Mouse (Mus musculus) midbrain, embryonic 11.5 days (tissue): Measurements from ENCODE around the gene Syngap1. TPM values are rescaled to one million over a fixed set of nuclear protein-coding genes. Genes with fewer than 3 reads are reported as not detected.
"Not testable (repeated sequence)": the region's sequence is repeated elsewhere in the genome, so short reads cannot be mapped to it uniquely, and the experiment has no call there.

Source experiments
- ATAC-seq: fragments of 200-750 bp; cut with Nextera tagmentation; 2 replicates; pipeline ENCODE4 v1.8.0; 2017; ENCODE audit warnings: moderate TSS enrichment, moderate library complexity; ENCODE audit not compliant: low FRiP score
- DNase-seq: peaks from one replicate; pipeline ENCODE4 v3.0.0; 2015; ENCODE audit warnings: low spot score; ENCODE audit errors: missing footprints
- H3K27ac ChIP-seq: fragments of 300-500 bp; sonication (generic); 2 replicates; pipeline ENCODE4 v1.5.1; 2014; ENCODE audit warnings: low read depth, low read length
- H3K27me3 ChIP-seq: fragments of 300-500 bp; sonication (generic); 2 replicates; pipeline ENCODE4 v1.6.1; 2014; ENCODE audit warnings: mild to moderate bottlenecking, low read length, moderate library complexity, mixed read lengths; ENCODE audit not compliant: control insufficient read depth, insufficient read depth
- H3K36me3 ChIP-seq: fragments of 300-500 bp; sonication (generic); 2 replicates; pipeline ENCODE4 v1.6.1; 2014; ENCODE audit warnings: mild to moderate bottlenecking, low read length, moderate library complexity, mixed read lengths; ENCODE audit not compliant: control insufficient read depth, insufficient read depth
- H3K4me1 ChIP-seq: fragments of 300-500 bp; sonication (generic); 2 replicates; pipeline ENCODE4 v1.6.1; 2014; ENCODE audit warnings: low read length; ENCODE audit not compliant: control insufficient read depth, insufficient read depth
- H3K4me2 ChIP-seq: fragments of 300-500 bp; sonication (generic); 2 replicates; pipeline ENCODE4 v1.6.1; 2014; ENCODE audit warnings: mild to moderate bottlenecking, moderate library complexity
- H3K4me3 ChIP-seq: fragments of 300-500 bp; sonication (generic); 2 replicates; pipeline ENCODE4 v1.5.1; 2014; ENCODE audit warnings: low read depth, low read length
- H3K9ac ChIP-seq: fragments of 300-500 bp; sonication (generic); 2 replicates; pipeline ENCODE4 v1.6.1; 2014; ENCODE audit warnings: low read length
- H3K9me3 ChIP-seq: fragments of 300-500 bp; sonication (generic); 2 replicates; pipeline ENCODE4 v1.6.1; 2016; ENCODE audit warnings: low read length; ENCODE audit not compliant: control insufficient read depth
- WGBS: fragments of 180-500 bp; shearing (Covaris S2); extraction: QIAGEN DNeasy Blood & Tissue Kit; methylation state at CpG from one replicate; pipeline ENCODE4 v1.1.7; 2014; 5-methylcytosine and 5-hydroxymethylcytosine counted together
- polyA plus RNA-seq: library from polyadenylated mRNA; unstranded; fragments of >200 nt; fragmentation: Nextera tagmentation; extraction: Ambion mirVana; gene quantifications from 2 replicates; pipeline ENCODE4 v1.2.1, GENCODE M21; 2014

The Syngap1 gene
- polyA plus RNA-seq, 1 experiment from 2014 or later = 2.3 TPM

- DNase-seq = peak; percentile 100
- Histone ChIP-seq H3K9ac (peak within 1 kb of the TSS; percentile 75), H3K36me3 (no peaks in the 10 kb centered on the region; the same call in 1 of the 2 replicates), H3K9me3 (no peaks in the 10 kb centered on the region), H3K27me3 (no peaks in the 10 kb centered on the region), H3K4me1 (peaks cover 6% of the 10 kb centered on the region; the same call in 1 of the 2 replicates), H3K4me2 (peak within 1 kb of the TSS; percentile 48), H3K4me3 (peak within 1 kb of the TSS; percentile 65), H3K27ac (no peak within 1 kb of the TSS)
- under 1% methylated on average over 67 of the region's 72 CpGs for WGBS
- peak; percentile 99 for ATAC-seq
Measured at GRCm38 (mm10) chr17:26916711-26917482, 24.2 kb upstream of the Syngap1 start, which contains the start of gene Kifc5b. TSS of gene Kifc5b (plus strand) at chr17:26917091.

- not testable (repeated sequence) for H3K27me3 ChIP-seq, ATAC-seq, H3K36me3 ChIP-seq, H3K27ac ChIP-seq, H3K9me3 ChIP-seq, H3K4me1 ChIP-seq
- 4% methylated on average over 12 of the region's 12 CpGs for WGBS
- H3K4me3 ChIP-seq = peak overlapping the region; percentile 65
- peak overlapping the region; percentile 75 for H3K9ac ChIP-seq
- DNase-seq = peak; percentile 83
- peak overlapping the region; percentile 48 for H3K4me2 ChIP-seq
Measured at GRCm38 (mm10) chr17:26917560-26917959, 23.5 kb upstream of the Syngap1 start.

GRCm38 (mm10) chr17:26918343-26918742, 22.7 kb upstream of the Syngap1 start:
- ATAC-seq (no peak), DNase-seq (peak; percentile 33)
- 68% methylated on average over 2 of the region's 2 CpGs for whole genome bisulfite sequencing
- H3K27me3 ChIP-seq = no peaks in the 10 kb centered on the region
- no peaks in the 10 kb centered on the region; the same call in 1 of the 2 replicates for H3K36me3 ChIP-seq
- H3K9me3 ChIP-seq = no peaks in the 10 kb centered on the region
- H3K27ac ChIP-seq = no peak overlapping the region
- H3K9ac ChIP-seq = 0 out of 2 replicates have a peak overlapping the region, but pooled peaks have one; percentile 24
- H3K4me2 ChIP-seq = peak overlapping the region; percentile 48
- H3K4me1 ChIP-seq = peaks cover 6% of the 10 kb centered on the region; the same call in 1 of the 2 replicates
- H3K4me3 ChIP-seq = peak overlapping the region; percentile 65

- not testable (repeated sequence) for H3K9me3 ChIP-seq, DNase-seq, ATAC-seq, H3K27ac ChIP-seq, H3K27me3 ChIP-seq, H3K4me1 ChIP-seq, H3K4me2 ChIP-seq, H3K4me3 ChIP-seq, H3K36me3 ChIP-seq, H3K9ac ChIP-seq
- WGBS = 76% methylated on average over 2 of the region's 2 CpGs
Measured at GRCm38 (mm10) chr17:26919516-26919915, 21.5 kb upstream of the Syngap1 start.

- not testable (repeated sequence) for H3K4me1 ChIP-seq, H3K9me3 ChIP-seq, H3K9ac ChIP-seq, H3K27me3 ChIP-seq, ATAC-seq, H3K27ac ChIP-seq, H3K4me2 ChIP-seq, H3K4me3 ChIP-seq, H3K36me3 ChIP-seq, DNase-seq
- 98% methylated on average over 5 of the region's 6 CpGs for WGBS
Measured at GRCm38 (mm10) chr17:26922368-26922767, 18.7 kb upstream of the Syngap1 start.

GRCm38 (mm10) chr17:26925414-26925813, 15.6 kb upstream of the Syngap1 start:
- not testable (repeated sequence) for H3K9ac ChIP-seq, H3K4me3 ChIP-seq, ATAC-seq, H3K9me3 ChIP-seq, H3K36me3 ChIP-seq, H3K4me2 ChIP-seq, H3K27ac ChIP-seq, H3K27me3 ChIP-seq, H3K4me1 ChIP-seq
- DNase-seq = peak; percentile 28
- WGBS = 96% methylated on average over 9 of the region's 9 CpGs

- ATAC-seq, H3K9ac ChIP-seq, H3K27me3 ChIP-seq, H3K4me2 ChIP-seq, H3K9me3 ChIP-seq, H3K4me3 ChIP-seq, H3K27ac ChIP-seq, H3K36me3 ChIP-seq: not testable (repeated sequence)
- H3K4me1 ChIP-seq = peaks cover 13% of the 10 kb centered on the region
- peak; percentile 87 for DNase-seq
- WGBS = 72% methylated on average over 7 of the region's 7 CpGs
Measured at GRCm38 (mm10) chr17:26931795-26932194, 9.3 kb upstream of the Syngap1 start.

- Histone ChIP-seq H3K9ac (peak within 1 kb of the TSS; percentile 64), H3K4me2 (peak within 1 kb of the TSS; percentile 61)
Measured at GRCm38 (mm10) chr17:26932839-26933398, 8.1 kb upstream of the Syngap1 start, which contains the start of gene Phf1. TSS of gene Phf1 (plus strand) at chr17:26933052.

GRCm38 (mm10) chr17:26933419-26933818, 7.6 kb upstream of the Syngap1 start:
- Histone ChIP-seq H3K4me3 (peak overlapping the region; percentile 55), H3K27me3 (no peaks in the 10 kb centered on the region), H3K4me2 (peak overlapping the region; percentile 61), H3K4me1 (peaks cover 20% of the 10 kb centered on the region), H3K27ac (no peak overlapping the region; the same call in 1 of the 2 replicates), H3K36me3 (peaks cover 4% of the 10 kb centered on the region), H3K9ac (peak overlapping the region; percentile 64), H3K9me3 (no peaks in the 10 kb centered on the region)
- peak; percentile 51 for ATAC-seq
- DNase-seq = no peak
- 6% methylated on average over 13 of the region's 13 CpGs for WGBS

More at GRCm38 (mm10) chr17:26932839-26933398, 8.1 kb upstream of the Syngap1 start, which contains the start of gene Phf1:
- H3K27me3 ChIP-seq = no peaks in the 10 kb centered on the region
- under 1% methylated on average over 34 of the region's 43 CpGs for WGBS
- H3K4me1 ChIP-seq = peaks cover 15% of the 10 kb centered on the region
- H3K36me3 ChIP-seq = peaks cover 4% of the 10 kb centered on the region
- no peak within 1 kb of the TSS; the same call in 1 of the 2 replicates for H3K27ac ChIP-seq
- ATAC-seq = peak; percentile 83
- DNase-seq = peak; percentile 99
- H3K9me3 ChIP-seq = no peaks in the 10 kb centered on the region
- H3K4me3 ChIP-seq = peak within 1 kb of the TSS; percentile 55
